Mouse (Mus musculus): Measurements from ENCODE around the gene Zfp526. TPM values are rescaled to one million over a fixed set of nuclear protein-coding genes. Genes with fewer than 3 reads are reported as not detected.
A peak's percentile ranks its signal among the peaks of the same experiment; 100 is the strongest.

Zfp526 gene
- polyA plus RNA-seq, 1 experiment from 2014 or later = 2.0 TPM

- Histone ChIP-seq H3K9ac (replicated peaks) (no peak overlapping the region), H3K4me1 (peaks cover 35% of the 10 kb centered on the region), H3K27ac (replicated peaks) (no peak overlapping the region), H3K4me3 (peak overlapping the region; percentile 63; the same call in 1 of the 2 replicates), H3K27me3 (no peaks in the 10 kb centered on the region), H3K36me3 (0 out of 2 replicates have a peak, but pooled peaks cover 10% of the 10 kb centered on the region), H3K4me2 (replicated peaks) (peak overlapping the region; percentile 73; the same call in 1 of the 2 replicates), H3K9me3 (no peaks in the 10 kb centered on the region)
- 69% methylated on average over 12 of the region's 12 CpGs for WGBS
- no peak for ATAC-seq (replicated peaks)
Observed at GRCm38 (mm10) chr7:25217653-25218395, 3.4 kb upstream of the Zfp526 start.

- peak overlapping the region; percentile 63 for H3K4me3 ChIP-seq
- H3K9ac ChIP-seq (replicated peaks) = peak overlapping the region; percentile 57
- H3K4me2 ChIP-seq (replicated peaks) = peak overlapping the region; percentile 73
- H3K4me1 ChIP-seq = peaks cover 35% of the 10 kb centered on the region
- no peaks in the 10 kb centered on the region for H3K27me3 ChIP-seq
- under 1% methylated on average over 53 of the region's 53 CpGs for WGBS
- no peak for ATAC-seq (replicated peaks)
- 0 out of 2 replicates have a peak, but pooled peaks cover 9% of the 10 kb centered on the region for H3K36me3 ChIP-seq
- H3K9me3 ChIP-seq = no peaks in the 10 kb centered on the region
- H3K27ac ChIP-seq (replicated peaks) = peak overlapping the region; percentile 91; the same call in 1 of the 2 replicates
Observed at GRCm38 (mm10) chr7:25218705-25219415, 2.4 kb upstream of the Zfp526 start.

GRCm38 (mm10) chr7:25219416-25219750 lies 1.8 kb upstream of the Zfp526 start:
- H3K9ac ChIP-seq (replicated peaks) = peak overlapping the region; percentile 57
- H3K4me1 ChIP-seq = peaks cover 35% of the 10 kb centered on the region
- H3K4me2 ChIP-seq (replicated peaks) = peak overlapping the region; percentile 73
- peak overlapping the region; percentile 91; the same call in 1 of the 2 replicates for H3K27ac ChIP-seq (replicated peaks)
- peak overlapping the region; percentile 63 for H3K4me3 ChIP-seq
- WGBS = under 1% methylated on average over 16 of the region's 16 CpGs
- no peaks in the 10 kb centered on the region for H3K9me3 ChIP-seq
- no peaks in the 10 kb centered on the region for H3K27me3 ChIP-seq
- peaks cover 4% of the 10 kb centered on the region; the same call in 1 of the 2 replicates for H3K36me3 ChIP-seq
- peak; percentile 23 for ATAC-seq (replicated peaks)

DNA sequence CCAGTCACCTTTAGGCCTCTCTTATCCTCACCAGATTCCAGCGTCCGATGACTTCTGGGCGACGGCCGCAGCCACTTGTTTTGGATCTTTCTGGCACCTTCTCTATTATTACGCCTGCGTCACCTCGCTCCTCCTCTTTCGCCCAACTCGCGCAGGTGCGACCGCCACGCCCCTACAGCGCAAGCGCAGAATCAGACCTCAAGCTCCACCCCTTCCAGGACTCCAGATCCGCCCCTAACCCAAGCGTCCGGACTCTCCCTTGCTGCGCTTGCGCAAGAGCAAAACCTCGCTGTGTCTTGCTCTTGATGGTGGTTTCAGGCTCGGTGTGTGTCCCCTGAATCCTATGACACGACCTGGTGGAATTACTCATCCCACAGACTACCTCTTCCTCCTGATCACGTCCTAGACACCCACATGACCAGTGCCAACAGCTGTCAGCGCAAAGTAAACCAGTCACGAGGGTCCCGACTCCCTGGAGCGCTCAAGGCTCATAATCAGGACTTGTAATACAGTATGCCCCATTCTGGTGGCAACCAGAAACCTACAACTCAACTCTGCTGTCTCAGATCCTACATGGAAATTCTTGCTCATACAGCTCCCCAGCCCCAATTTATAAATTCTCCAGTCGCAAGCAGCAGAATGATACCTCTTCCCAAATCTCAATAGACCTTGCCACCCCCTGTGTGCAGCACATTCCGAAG lies 1.3 kb upstream of the Zfp526 start:
- Histone ChIP-seq H3K4me3 (peak overlapping the region; percentile 63), H3K36me3 (peaks cover 3% of the 10 kb centered on the region; the same call in 1 of the 2 replicates), H3K4me1 (peaks cover 35% of the 10 kb centered on the region), H3K4me2 (replicated peaks) (peak overlapping the region; percentile 73), H3K27me3 (no peaks in the 10 kb centered on the region), H3K9ac (replicated peaks) (peak overlapping the region; percentile 69), H3K9me3 (no peaks in the 10 kb centered on the region), H3K27ac (replicated peaks) (peak overlapping the region; percentile 91)
- 2% methylated on average over 31 of the region's 31 CpGs for WGBS
- ATAC-seq (replicated peaks) = peak; percentile 62

- H3K4me3 ChIP-seq = peak within 1 kb of the TSS; percentile 63
Observed at GRCm38 (mm10) chr7:25220457-25221101, 646 bp upstream of the Zfp526 start, which contains the start of gene Dedd2. TSS of gene Dedd2 (minus strand) at chr7:25220615.

DNA sequence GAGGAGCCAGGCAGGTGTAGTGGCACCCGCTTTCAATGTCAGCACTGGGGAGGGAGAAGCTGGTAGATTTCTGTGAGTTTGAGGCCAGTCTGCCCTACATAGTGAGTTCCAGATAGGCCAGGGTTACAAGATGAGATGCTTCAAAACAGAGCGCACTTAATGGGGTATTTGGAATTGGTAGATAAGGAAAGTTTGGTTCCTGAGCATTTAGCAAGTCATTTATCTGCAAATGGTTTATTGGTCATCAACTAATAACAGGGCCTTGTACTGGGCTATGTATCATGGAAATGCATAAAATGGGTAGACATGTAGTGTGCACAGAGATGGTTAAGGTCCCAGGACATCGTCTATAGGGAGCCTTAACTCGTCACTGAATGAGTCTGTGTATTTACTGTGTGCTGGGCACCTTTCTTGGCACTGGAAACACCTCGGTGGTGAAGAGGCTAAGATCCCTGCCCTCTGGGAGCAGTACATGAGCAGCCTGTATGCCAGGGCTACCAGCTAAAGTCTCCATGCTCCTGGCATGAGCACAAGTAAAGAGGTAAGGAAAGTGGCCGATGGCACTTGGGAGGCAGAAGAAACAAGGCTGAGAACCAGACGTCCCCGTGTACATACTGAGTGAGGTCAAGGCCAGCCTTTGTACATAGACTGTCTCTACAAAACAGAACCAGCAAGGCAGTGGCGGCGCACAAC lies 1.2 kb downstream of the Zfp526 start:
- WGBS = 84% methylated on average over 10 of the region's 10 CpGs

More at GRCm38 (mm10) chr7:25220457-25221101, 646 bp upstream of the Zfp526 start, which contains the start of gene Dedd2:
- H3K27me3 ChIP-seq = no peaks in the 10 kb centered on the region
- ATAC-seq (replicated peaks) = no peak
- peak within 1 kb of the TSS; percentile 69 for H3K9ac ChIP-seq (replicated peaks)
- peaks cover 35% of the 10 kb centered on the region for H3K4me1 ChIP-seq
- peak within 1 kb of the TSS; percentile 91 for H3K27ac ChIP-seq (replicated peaks)
- H3K36me3 ChIP-seq = peaks cover 8% of the 10 kb centered on the region
- no peaks in the 10 kb centered on the region for H3K9me3 ChIP-seq
- peak within 1 kb of the TSS; percentile 73 for H3K4me2 ChIP-seq (replicated peaks)
- 7% methylated on average over 20 of the region's 20 CpGs for WGBS

DNA sequence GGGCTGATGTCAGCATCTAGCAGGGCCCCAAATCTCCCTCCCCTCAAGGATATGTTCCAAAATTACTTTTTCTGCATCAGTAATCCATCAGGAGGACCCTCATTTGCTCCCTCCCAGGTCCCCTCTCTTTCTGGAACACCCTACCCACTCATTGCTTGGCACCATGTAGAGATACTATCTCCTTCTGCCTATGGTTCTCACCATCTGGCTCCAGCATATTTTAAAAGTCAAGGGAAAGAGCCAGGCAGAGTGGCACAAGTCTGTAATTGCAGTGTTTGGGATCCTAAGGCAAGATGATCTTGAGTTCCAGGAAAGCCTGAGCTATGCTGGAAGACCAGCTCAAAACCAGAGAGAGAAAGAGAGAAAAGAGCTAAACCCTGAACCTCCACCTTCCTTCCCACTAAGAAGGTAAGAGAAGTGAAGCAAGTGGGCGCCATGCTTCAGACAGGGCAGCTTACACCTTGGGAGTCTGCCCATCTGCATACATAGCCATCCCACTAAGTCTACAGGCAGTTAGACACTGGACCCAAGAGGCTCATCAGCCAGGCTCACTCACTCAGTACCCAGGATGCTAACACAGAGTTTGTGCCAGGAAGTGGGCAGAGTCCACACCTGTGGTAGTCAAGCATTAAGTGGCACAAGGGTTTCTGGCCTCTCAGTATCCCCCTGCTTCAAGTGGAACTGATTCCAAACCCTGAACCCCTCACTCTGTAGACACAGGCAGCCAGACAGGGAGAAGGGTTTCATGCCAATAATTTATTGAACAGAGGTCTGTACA lies 6.5 kb downstream of the Zfp526 start:
- no peaks in the 10 kb centered on the region; the same call in 1 of the 2 replicates for H3K4me1 ChIP-seq
- H3K36me3 ChIP-seq = peaks cover 77% of the 10 kb centered on the region
- H3K27me3 ChIP-seq = no peaks in the 10 kb centered on the region
- no peak overlapping the region for H3K27ac ChIP-seq (replicated peaks)
- ATAC-seq (replicated peaks) = no peak
- H3K9me3 ChIP-seq = no peaks in the 10 kb centered on the region
- WGBS = 100% methylated on average over 1 of the region's 1 CpGs
- no peak overlapping the region for H3K4me3 ChIP-seq
- no peak overlapping the region for H3K4me2 ChIP-seq (replicated peaks)
- H3K9ac ChIP-seq (replicated peaks) = no peak overlapping the region

More for the DNA sequence above, 1.2 kb downstream of the Zfp526 start:
- H3K36me3 ChIP-seq = peaks cover 26% of the 10 kb centered on the region
- peak overlapping the region; percentile 73 for H3K4me2 ChIP-seq (replicated peaks)
- no peak overlapping the region for H3K27ac ChIP-seq (replicated peaks)
- peak overlapping the region; percentile 69; the same call in 1 of the 2 replicates for H3K9ac ChIP-seq (replicated peaks)
- peaks cover 35% of the 10 kb centered on the region for H3K4me1 ChIP-seq
- ATAC-seq (replicated peaks) = no peak
- no peaks in the 10 kb centered on the region for H3K9me3 ChIP-seq
- H3K4me3 ChIP-seq = peak overlapping the region; percentile 63
- H3K27me3 ChIP-seq = no peaks in the 10 kb centered on the region

DNA sequence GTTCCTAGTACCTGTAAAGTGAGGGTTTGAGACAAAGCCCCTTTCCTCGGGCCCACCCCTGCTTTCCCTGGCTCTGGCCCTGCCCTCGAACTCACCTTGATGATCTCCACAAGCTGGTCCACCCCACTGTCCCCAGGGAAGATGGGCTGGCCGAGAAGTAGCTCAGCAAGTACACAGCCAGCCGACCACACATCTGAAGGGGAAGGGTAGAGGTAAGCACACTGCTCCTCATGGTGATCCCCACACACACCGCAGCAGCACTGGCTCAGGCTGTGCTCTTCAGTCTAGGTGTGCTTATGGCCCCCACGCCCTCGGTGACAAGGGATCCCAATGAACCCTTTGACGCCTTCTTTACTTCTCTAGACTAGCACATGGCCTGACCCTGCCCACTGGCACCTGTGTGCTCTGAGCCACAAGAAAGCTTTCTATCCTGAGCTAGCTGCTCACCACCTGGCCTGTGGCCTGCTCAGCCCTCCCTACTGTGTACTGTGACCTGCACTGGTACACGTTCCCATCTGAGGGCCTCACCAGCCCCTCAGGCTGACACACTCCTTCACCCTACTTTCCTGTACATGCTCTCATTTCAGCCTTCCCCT lies 9.6 kb downstream of the Zfp526 start:
- Histone ChIP-seq H3K9ac (replicated peaks) (no peak overlapping the region), H3K4me3 (no peak overlapping the region), H3K27ac (replicated peaks) (no peak overlapping the region), H3K4me2 (replicated peaks) (no peak overlapping the region), H3K36me3 (peaks cover 81% of the 10 kb centered on the region), H3K4me1 (peaks cover 6% of the 10 kb centered on the region), H3K27me3 (no peaks in the 10 kb centered on the region), H3K9me3 (no peaks in the 10 kb centered on the region)
- ATAC-seq (replicated peaks) = no peak
- 88% methylated on average over 9 of the region's 9 CpGs for WGBS

DNA sequence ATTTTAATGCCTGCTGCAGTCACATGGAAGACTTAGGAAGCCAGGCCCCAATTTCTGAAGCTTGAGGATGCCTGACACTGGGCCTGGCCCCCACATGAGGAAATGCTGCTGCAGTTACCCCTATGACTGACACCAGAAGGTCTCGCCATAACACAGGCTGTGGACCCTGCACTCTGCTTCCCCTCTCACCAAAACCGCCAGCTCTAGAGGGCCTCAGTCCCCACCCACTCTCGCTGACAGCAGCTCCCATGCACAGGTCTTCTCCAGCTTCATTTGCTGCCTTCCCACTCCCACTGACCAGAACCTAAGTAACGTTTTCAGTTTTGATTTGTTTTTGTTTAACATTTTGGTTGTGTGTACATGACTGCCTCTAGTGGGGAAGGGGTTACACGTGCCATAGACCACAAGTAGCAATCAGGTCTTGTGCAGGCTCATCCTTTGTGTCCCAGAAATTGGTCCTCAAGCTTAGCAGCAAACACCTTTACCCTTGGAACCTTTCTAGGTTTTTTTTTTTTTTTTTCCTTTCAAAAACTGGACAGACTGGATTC lies 10.9 kb downstream of the Zfp526 start:
- peaks cover 67% of the 10 kb centered on the region for H3K36me3 ChIP-seq
- H3K27me3 ChIP-seq = no peaks in the 10 kb centered on the region
- H3K4me2 ChIP-seq (replicated peaks) = no peak overlapping the region
- no peak overlapping the region for H3K4me3 ChIP-seq
- ATAC-seq (replicated peaks) = no peak
- H3K9ac ChIP-seq (replicated peaks) = no peak overlapping the region
- 66% methylated on average over 5 of the region's 5 CpGs for WGBS
- H3K27ac ChIP-seq (replicated peaks) = no peak overlapping the region
- no peaks in the 10 kb centered on the region for H3K9me3 ChIP-seq
- H3K4me1 ChIP-seq = peaks cover 20% of the 10 kb centered on the region

- no peak for ATAC-seq (replicated peaks)
- Histone ChIP-seq H3K27ac (replicated peaks) (no peak overlapping the region), H3K4me1 (peaks cover 20% of the 10 kb centered on the region), H3K27me3 (no peaks in the 10 kb centered on the region), H3K4me3 (no peak overlapping the region), H3K9me3 (no peaks in the 10 kb centered on the region), H3K9ac (replicated peaks) (no peak overlapping the region), H3K36me3 (peaks cover 59% of the 10 kb centered on the region), H3K4me2 (replicated peaks) (no peak overlapping the region)
- WGBS = 87% methylated on average over 2 of the region's 2 CpGs
Observed at GRCm38 (mm10) chr7:25233061-25233460, 11.8 kb downstream of the Zfp526 start.
